Mouse (Mus musculus) hematopoietic multipotent progenitor cell, adult 10-12 weeks (in vitro differentiated cells): ENCODE measurements around the gene Lhx1. TPM values are rescaled to one million over a fixed set of nuclear protein-coding genes. Genes with fewer than 3 reads are reported as not detected.

Source experiments
- polyA plus RNA-seq: library from polyadenylated mRNA; stranded (reverse); fragments of >175 nt; gene quantifications from 2 replicates; pipeline ENCODE4 v1.2.3, GENCODE M21; 2012; ENCODE audit warnings: low replicate concordance

The Lhx1 gene
- polyA plus RNA-seq = 0.34 and 1.5 TPM in 2 replicates

DNA sequence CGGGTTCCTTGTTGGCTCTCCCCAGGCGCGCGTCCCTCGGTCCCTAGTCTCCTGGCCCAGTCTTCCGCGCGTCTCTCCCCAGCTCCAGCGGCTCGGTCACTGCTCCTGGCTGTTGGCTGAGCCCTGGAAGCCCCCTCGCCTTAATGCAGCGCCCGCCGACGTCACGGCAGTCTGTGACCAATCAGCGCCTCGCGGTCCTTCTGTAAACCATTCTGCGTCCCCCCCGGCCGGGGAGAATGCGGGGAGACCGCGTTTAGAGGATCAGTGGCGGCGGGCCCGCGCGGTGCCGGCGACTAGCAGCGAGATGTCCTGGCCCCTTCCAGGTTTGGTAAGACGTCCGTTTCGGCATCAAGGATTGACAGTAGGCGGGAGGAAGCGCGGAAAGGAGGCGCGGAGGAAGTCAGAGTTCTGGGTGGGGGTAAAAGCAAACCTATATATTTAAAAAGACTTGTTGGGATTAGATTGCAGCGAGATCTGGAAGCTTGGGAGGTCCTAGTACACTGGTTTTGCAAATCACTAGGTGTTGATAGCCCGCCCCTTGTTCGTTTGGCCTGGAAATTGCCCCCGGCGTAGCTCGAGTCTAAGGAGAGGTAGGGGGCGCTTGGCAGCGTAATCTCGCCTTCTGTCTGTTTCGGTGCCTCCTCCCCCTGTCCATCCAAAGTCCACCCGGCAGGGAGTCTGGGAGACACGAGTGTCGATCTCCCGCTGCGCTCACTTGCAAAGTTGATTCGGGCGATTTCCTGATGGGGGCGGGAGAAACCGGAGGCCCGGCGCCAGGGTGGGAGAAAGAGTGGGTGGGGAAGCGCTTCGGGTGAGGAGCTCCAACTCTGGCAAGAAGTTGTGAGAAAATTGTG lies at the start of gene Lhx1:
Lhx1 (minus strand) TSS at position 115 of the 854 bp plus-strand sequence.

DNA sequence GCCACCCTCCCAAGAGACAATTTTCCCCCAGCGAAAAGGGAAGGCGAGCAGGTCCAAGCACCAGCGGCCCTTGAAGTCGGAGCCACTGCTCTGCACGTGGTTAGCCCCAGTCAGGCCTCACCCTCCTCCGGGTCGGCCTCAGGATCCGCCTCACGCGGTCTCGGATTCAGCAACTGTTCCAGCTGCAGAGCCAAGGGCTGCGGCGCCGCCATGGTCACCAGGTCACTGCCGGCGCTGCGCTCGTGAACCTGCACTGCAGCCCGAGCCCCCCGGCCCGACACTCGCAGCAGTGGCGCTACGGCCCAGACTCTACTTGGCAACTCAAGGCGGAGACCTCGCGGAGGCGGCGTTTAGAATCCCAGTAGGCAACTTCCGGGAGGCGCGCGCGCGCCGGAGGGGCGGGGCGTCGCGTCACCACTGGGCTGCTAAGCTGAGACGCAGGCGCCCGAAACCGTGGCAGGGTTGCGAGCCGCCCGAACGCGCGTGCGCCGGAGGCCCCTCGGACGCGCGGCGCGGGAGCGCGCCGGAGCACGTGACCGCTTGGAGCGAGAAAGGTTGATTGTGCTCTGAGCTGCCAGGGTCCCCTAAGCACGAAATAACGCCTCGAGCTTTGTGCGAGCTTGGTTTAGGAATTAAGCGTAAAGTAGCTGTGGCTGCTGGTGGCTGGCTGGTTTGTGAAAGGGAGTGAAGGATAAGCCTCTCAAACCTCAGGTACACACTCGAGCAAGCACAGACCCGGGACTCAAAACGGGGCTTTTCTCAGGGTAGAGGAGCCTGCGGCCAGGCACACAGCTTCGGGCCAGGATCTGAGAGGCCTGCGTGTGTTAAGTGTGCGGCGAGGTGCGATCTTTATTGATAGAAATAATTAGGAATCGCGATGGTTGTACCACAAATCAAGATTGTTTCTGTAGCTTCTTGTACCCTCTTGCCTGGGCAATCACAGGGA lies 11.9 kb downstream of the Lhx1 start, which contains the start of gene Aatf:
Aatf (minus strand) TSS at position 352 of the 946 bp plus-strand sequence.

Other genes with a start within 250 kb of the Lhx1 start
- gene Aatf, start 12.0 kb downstream of the Lhx1 start, polyA plus RNA-seq = 14.3 and 16.0 TPM in 2 replicates